Mouse (Mus musculus) layer of hippocampus, adult 6 months (tissue): ENCODE results near the gene Rpap3. TPM values are rescaled to one million over a fixed set of nuclear protein-coding genes. Genes with fewer than 3 reads are reported as not detected.

Experiments used
- long read RNA-seq, 2 experiments: library from polyadenylated mRNA; unstranded; transcript quantifications; one replicate each; pipeline ENCODE4 v2.0.0; 2019 to 2020
- polyA plus RNA-seq: library from polyadenylated mRNA; unstranded; fragments of <200 nt; fragmentation: Nextera tagmentation; gene quantifications from 2 replicates; pipeline ENCODE4 v1.2.3, GENCODE M21; 2021

The Rpap3 gene
- polyA plus RNA-seq: 27.4 and 28.2 TPM in 2 replicates
- long read RNA-seq, experiment 1, transcript Rpap3-201 (17 exons, 2,271 nt): major isoform, 55 of 77 reads
- long read RNA-seq, experiment 1, partial matches to known transcripts: 17 of 77 reads
- long read RNA-seq, experiment 1, other reads (novel, unspliced or antisense): 5 of 77 reads
- long read RNA-seq, experiment 2, transcript Rpap3-201 (17 exons, 2,271 nt): major isoform, 280 of 315 reads
- long read RNA-seq, experiment 2, partial matches to known transcripts: 16 of 315 reads
- long read RNA-seq, experiment 2, other reads (novel, unspliced or antisense): 18 of 315 reads

GRCm38 (mm10) chr15:97705211-97706050 lies at the start of gene Rpap3:
Rpap3 (minus strand) TSS chr15:97705825.

DNA sequence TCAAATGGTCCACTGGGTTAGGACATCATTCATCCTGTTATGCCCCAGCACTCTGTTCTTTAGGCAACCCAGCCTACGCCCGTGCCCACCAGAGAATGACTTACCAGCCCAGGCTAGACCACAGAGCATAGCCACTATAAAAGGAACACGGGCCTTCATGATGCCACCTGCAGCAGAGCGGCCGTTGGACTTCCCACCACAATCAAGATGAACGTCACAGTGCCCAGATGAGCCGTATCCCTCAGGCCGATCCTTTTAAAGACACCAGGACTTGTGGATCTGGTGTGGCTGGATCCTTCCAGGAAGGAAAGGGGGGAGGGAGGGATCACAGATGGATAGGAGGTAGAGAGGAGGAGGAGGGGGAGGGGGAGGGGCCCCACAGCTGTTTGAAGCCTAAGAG lies 25.5 kb upstream of the Rpap3 start, which contains the start of gene Endou:
Gene Endou (minus strand): TSS at position 229 of the 400 bp plus-strand sequence.

Other genes starting within 250 kb of the Rpap3 start
- 0.69 and 1.6 TPM in 2 replicates for gene Endou, start 25.5 kb upstream of the Rpap3 start, polyA plus RNA-seq
- gene Rapgef3, start 62.1 kb upstream of the Rpap3 start, polyA plus RNA-seq: 8.4 and 10.5 TPM in 2 replicates
- 256 and 265 TPM in 2 replicates for gene Slc48a1, start 72.7 kb upstream of the Rpap3 start, polyA plus RNA-seq
- 1.3 and 1.6 TPM in 2 replicates for gene Hdac7, start 138.7 kb upstream of the Rpap3 start, polyA plus RNA-seq
- 0.05 and 0.06 TPM in 2 replicates for gene Vdr, start 204.8 kb upstream of the Rpap3 start, polyA plus RNA-seq